Mouse (Mus musculus): ENCODE data around the gene Tas2r115. TPM values are rescaled to one million over a fixed set of nuclear protein-coding genes. Genes with fewer than 3 reads are reported as not detected.

Gene Tas2r115
- polyA plus RNA-seq, 1 experiment from 2014 or later: not detected

Other genes with a start within 250 kb of the Tas2r115 start
- gene Prh1, start 168.2 kb downstream of the Tas2r115 start, polyA plus RNA-seq (2014; fragmentation: Nextera tagmentation; extraction: Ambion mirVana): not detected in 2 replicates
- gene Prp2, start 142.1 kb downstream of the Tas2r115 start, polyA plus RNA-seq (2014; fragmentation: Nextera tagmentation; extraction: Ambion mirVana): not detected in 2 replicates
- gene A630073D07Rik, start 86.5 kb downstream of the Tas2r115 start, polyA plus RNA-seq (2014; fragmentation: Nextera tagmentation; extraction: Ambion mirVana): not detected in 2 replicates
- gene Tas2r120, start 81.1 kb downstream of the Tas2r115 start, polyA plus RNA-seq (2014; fragmentation: Nextera tagmentation; extraction: Ambion mirVana): not detected in 2 replicates
- gene Tas2r121, start 37.0 kb downstream of the Tas2r115 start, polyA plus RNA-seq (2014; fragmentation: Nextera tagmentation; extraction: Ambion mirVana): not detected in 2 replicates
- gene Tas2r122, start 26.1 kb downstream of the Tas2r115 start, polyA plus RNA-seq (2014; fragmentation: Nextera tagmentation; extraction: Ambion mirVana): not detected in 2 replicates
- gene Tas2r124, start 16.7 kb upstream of the Tas2r115 start, polyA plus RNA-seq (2014; fragmentation: Nextera tagmentation; extraction: Ambion mirVana): not detected in 2 replicates
- gene Tas2r102, start 24.1 kb upstream of the Tas2r115 start, polyA plus RNA-seq (2014; fragmentation: Nextera tagmentation; extraction: Ambion mirVana): not detected in 2 replicates
- not detected in 2 replicates for gene Tas2r136, start 40.1 kb upstream of the Tas2r115 start, polyA plus RNA-seq (2014; fragmentation: Nextera tagmentation; extraction: Ambion mirVana)
- not detected in 2 replicates for gene Tas2r117, start 64.8 kb upstream of the Tas2r115 start, polyA plus RNA-seq (2014; fragmentation: Nextera tagmentation; extraction: Ambion mirVana)
- gene Tas2r123, start 109.1 kb upstream of the Tas2r115 start, polyA plus RNA-seq (2014; fragmentation: Nextera tagmentation; extraction: Ambion mirVana): not detected in 2 replicates
- not detected in 2 replicates for gene Tas2r116, start 117.4 kb upstream of the Tas2r115 start, polyA plus RNA-seq (2014; fragmentation: Nextera tagmentation; extraction: Ambion mirVana)
- not detected in 2 replicates for gene Tas2r110, start 130.0 kb upstream of the Tas2r115 start, polyA plus RNA-seq (2014; fragmentation: Nextera tagmentation; extraction: Ambion mirVana)
- not detected in 2 replicates for gene Tas2r113, start 155.0 kb upstream of the Tas2r115 start, polyA plus RNA-seq (2014; fragmentation: Nextera tagmentation; extraction: Ambion mirVana)
- not detected in 2 replicates for gene Tas2r125, start 171.6 kb upstream of the Tas2r115 start, polyA plus RNA-seq (2014; fragmentation: Nextera tagmentation; extraction: Ambion mirVana)
- not detected in 2 replicates for gene Tas2r129, start 213.1 kb upstream of the Tas2r115 start, polyA plus RNA-seq (2014; fragmentation: Nextera tagmentation; extraction: Ambion mirVana)
- not detected in 2 replicates for gene Tas2r131, start 219.9 kb upstream of the Tas2r115 start, polyA plus RNA-seq (2014; fragmentation: Nextera tagmentation; extraction: Ambion mirVana)
- not detected in 2 replicates for gene Tas2r109, start 242.9 kb upstream of the Tas2r115 start, polyA plus RNA-seq (2014; fragmentation: Nextera tagmentation; extraction: Ambion mirVana)

Measured in forebrain, embryonic 11.5 days (tissue).